Mouse (Mus musculus) liver, adult (tissue): Measurements from ENCODE around the gene Sdk2.

Experiments
- GATA4 ChIP-seq: IDR thresholded peaks from 2 replicates; pipeline ENCODE4 v1.6.1; 2014; ENCODE audit warnings: mild to moderate bottlenecking, low read length; ENCODE audit not compliant: insufficient replicate concordance

Gene Sdk2

DNA sequence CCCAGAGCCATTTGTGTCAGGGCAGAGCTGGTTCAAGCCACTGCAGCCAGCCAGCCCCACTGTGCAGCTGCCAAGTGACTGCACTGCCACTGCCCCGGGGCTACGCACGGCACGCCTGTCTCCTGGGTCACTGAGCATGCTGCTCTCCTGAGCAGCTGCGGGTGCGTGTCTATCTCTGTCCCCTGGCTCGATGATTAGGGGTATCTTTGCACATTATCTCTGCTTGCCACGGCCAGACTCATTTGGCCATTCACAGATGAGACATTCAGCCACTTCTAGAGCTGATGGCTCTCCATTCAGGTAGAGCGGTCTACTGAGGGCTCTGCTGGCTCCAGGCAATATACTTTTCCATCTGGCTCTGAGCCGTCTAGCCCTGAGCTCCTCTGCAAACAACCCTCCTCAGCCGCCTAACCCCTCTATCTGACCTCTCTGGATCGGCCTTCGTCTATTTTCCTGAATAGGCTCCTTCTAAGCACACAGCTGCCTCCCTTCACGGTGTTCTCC lies 49.9 kb downstream of the Sdk2 start:
- no peak for TF ChIP-seq GATA4

DNA sequence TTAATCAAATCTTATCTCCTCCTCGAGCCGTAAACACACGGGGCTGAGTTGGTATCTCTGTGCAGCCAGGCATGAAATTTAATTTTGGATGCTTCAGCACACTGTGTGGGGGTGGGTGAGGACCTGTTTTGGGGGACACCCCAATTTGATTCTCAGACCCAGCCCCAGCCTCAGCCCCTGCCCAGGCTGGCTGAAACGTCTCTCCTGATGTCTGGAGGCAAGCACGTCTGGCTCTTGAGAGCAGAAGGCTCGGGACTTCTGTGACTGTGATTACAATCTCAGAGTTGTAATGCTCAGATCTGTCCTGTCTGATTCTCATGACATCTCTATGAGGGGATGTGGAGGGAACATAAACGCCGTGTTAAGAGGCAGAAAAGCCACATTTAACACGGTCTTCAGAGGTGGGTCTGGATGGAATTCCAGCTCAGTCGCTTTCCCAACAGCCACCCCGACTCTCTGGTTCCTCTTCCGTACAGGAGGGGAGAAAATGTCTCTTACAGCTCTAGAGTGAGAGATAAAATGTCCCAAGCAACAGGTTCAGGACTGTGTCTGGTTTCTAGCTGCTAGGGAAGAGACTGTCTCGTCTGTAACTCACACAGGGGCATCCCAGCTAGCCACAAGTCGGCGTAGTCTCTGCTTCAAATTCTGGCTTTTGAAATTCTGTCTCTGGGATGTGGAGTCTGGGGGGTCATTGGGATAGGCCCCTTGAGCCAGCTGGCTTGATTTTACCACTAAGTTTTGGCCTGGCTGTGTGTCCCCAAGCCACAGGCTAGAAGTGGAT lies 50.5 kb downstream of the Sdk2 start:
- no peak for TF ChIP-seq GATA4

DNA sequence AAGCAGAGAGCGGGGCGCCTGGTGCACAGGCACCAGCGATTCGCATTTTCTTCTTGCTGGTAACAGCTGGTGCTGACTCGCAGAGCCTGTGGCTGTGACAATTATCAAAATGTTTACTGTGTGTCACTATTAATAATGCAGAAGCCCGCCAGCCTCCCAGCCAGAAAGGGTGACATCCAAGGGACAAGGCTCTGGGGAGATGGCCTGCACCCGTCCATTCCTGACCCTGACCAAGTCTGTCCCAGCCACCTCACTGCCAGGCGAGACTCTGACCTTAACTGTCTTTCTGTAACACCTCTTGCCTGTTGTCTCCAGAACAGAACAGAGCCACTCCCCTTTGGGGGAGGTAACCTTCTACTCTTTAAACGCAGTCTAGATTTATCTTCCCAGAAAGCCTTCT lies 55.3 kb downstream of the Sdk2 start:
- no peak for TF ChIP-seq GATA4

DNA sequence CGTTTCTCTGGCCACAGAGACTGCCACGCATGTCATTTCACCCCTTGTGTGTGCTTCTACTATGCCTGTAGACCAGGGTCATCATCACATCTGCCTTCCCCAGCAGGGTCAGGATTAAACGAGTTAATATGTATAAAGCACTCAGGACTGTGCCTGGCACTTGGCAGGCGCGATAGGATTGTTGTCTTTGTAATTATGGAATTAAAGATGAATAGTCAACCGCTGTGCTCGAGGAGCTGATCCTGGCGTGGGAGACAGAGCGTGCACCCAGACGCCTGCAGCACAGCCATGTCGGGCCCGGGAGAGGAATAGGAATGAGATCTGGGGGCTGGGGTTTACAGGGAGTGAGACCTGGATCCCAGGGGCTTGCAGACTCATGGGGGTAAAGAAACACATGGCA lies 61.0 kb downstream of the Sdk2 start:
- no peak for TF ChIP-seq GATA4

DNA sequence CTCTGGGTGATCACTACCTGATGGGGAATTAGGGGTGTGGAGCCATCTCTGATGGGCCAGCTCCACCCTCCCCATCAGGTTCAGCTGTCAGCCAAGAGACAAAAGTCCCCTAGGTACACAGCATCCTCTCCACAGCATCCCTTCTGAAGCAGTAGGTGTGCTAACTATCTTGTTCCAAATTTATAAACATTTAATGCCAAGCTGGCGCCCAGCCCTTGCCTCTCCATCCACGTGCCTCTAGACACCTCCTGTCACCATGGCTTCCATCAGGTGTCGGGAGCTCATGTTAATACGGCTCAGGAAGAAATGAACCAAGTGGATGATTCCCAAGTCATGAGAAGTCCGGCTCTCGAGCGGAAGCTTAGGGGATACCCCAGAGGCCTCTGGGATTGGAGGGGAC lies 62.2 kb downstream of the Sdk2 start:
- TF ChIP-seq GATA4, result no peak

DNA sequence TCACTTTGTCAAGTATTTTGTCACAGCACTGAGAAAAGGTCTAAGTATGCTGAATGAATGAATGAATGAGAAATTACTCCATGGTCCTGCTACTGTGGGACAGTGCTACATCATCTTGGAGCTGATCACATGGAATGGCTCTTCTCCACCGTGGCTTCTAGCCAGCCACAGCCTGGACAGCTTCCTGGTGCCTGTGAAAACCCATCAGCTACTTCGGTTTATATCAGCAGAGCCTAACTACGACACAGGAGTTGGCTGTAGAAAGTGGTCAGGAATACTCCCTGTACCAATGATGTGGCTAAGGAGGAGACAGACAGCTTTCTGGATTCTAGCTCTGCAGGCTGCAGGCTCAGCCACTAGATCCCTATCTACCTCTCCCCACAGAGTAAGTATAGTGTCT lies 63.7 kb downstream of the Sdk2 start:
- no peak for TF ChIP-seq GATA4

DNA sequence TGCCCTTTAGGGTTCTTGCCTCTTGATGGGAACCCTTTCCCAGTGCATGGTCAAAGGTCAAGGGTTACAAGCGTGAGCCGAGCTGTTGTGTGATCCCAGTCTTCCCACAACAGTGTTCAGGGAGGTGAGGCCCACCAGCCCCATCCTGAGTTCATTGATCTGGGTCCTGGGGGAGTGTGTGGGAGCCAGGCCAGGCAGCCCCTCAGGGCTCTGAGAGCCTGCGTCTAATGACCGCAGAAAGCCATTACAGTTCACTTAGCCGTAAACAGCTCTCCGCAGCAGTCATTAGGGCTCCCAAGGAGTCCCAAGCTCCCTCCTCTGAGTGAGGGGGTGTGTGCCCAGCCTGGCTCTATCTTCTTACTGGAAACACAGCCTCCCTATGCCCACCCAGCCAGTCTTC lies 66.8 kb downstream of the Sdk2 start:
- no peak for TF ChIP-seq GATA4

DNA sequence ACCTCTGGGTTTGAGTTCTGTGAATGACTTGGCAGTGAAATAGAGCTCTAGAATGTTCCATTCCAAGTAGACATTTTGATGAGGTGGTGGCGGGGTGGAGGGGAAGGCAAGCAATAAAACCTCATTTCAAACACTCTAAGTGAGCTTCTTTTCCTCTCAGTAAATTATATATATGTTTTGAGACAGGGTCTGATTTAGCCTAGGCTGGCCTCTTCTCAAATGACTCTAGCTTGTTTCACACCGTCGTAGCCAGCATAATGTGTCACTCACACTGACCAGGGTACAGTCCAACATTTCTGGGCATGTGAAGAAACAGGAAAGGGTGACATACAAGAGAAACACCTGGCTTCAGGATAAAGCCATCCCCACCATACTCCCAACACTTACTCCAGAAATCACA lies 68.1 kb downstream of the Sdk2 start:
- TF ChIP-seq GATA4, result no peak

DNA sequence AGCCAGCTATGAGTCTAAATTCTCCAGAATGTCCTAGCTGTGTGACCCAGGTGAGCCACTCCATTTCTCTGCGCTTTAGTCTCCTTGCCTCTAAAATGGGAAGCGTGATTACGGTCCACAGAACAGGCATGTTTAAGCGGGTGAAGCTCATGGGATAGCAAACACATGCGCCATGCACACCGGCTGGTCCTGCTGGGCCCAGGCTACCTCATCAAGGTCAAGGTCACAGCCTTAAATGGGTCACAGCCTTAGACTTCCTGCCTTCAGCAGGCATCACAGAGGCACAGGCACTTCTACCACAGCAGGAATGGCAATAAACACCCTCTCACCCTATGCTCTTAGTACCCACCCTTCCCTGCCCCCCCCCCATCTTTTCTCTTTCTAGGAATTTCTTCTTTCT lies 72.9 kb downstream of the Sdk2 start:
- TF ChIP-seq GATA4, result no peak

DNA sequence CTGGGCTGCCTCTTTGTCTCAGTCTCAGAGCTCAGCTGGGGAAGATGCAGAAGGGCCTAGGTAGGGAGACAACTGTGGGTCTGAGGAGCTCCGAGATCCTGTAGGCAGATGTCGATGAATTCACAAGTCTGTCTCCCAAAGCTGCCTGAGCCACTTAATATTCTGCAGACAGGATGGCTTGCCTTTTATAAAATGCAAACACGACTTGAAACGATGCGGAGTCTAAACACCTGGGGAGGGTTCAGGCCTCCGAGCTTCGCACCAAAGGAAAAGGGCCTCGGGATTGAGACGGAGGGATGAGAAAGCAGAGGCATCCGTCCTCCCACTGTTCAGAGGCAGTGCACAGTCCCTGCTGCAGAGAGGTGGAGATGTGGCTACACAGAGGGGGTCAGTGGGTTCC lies 74.0 kb downstream of the Sdk2 start:
- TF ChIP-seq GATA4, result no peak

DNA sequence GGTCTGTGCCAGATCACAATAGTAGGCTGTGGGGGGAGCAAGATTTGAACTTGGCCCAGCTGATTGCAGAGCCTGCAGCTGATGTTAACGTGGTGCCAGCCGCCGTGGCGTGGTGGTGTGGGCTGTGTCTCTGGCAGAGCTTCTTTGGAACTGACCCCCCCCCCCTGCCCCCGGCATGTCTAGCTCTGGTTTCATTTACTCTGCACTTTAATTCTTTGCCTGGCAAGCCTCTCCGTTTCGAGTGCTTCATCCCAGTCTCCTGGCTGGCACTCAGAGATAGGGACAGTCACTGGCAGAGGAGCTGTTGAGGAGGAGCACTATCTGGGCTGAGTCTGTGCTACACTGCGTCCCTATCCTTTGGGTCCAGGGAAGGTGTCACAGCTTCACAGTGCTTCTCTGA lies 75.0 kb downstream of the Sdk2 start:
- no peak for TF ChIP-seq GATA4

DNA sequence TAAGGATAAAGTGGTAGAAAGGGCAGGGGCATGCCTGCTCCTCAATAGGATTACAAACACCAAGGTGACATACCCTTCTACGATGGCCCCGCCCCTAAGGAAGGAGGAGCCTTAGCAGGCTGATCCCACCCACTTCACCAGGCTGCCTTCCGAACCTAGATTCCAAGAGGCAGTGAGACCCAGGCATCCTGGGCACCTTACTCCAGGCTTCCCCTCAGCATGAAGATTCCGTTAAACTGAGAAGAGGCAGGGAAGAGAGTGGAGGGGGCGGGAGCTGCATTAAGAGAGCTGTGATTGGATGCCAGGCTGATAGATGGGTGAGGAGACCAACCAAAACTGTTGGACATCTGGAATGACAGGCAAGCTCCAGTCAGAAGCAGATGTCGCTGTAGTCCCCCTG lies 76.4 kb downstream of the Sdk2 start:
- no peak for TF ChIP-seq GATA4

DNA sequence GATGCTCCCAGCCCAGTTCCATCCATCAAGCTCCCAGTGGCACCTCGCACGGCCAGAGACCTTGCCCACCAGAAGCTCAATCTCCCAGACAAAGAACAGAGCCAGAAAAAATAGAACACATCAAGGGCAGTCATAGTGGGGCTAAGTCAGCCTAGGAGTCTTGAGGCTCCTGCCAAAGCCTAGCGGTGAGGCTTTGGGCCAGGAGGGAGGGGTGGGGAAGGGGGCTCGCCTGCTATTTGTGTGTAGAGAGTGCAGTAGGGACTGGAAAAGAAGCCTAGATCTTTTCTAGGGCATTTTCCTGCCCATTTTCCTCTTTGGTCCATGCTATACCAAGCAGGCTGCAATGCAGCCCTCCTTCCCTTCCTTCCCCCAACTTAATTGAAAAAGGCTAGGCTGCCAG lies 76.8 kb downstream of the Sdk2 start:
- no peak for TF ChIP-seq GATA4

DNA sequence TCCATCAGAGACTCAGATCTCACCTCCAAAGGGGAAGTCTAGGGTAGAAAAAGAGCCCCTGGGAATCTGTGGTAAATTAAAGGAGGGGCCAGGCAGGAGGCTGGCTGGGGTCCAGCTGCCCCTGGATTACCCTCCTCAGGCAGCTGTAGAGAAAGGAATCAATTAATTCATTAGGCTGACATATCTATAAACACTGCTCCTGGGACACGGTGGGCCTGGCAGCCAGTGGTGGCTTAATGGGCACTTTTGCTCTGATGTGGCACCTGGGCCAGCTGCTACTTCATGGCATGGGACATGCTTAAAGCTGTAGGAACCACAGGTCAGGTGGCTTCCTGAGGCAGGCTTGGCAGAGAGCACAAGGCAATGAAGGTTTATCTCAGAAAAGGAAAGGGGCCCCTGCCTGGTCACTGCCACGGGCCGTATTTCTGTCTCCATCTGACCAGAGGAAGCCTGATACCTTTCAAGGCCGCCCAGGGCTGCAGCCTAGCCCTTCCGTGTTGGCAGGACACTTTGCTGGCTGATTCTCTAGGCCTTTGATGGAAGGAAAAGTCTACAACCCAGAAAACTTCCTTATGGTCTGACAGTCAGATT lies 80.9 kb downstream of the Sdk2 start:
- no peak for TF ChIP-seq GATA4

DNA sequence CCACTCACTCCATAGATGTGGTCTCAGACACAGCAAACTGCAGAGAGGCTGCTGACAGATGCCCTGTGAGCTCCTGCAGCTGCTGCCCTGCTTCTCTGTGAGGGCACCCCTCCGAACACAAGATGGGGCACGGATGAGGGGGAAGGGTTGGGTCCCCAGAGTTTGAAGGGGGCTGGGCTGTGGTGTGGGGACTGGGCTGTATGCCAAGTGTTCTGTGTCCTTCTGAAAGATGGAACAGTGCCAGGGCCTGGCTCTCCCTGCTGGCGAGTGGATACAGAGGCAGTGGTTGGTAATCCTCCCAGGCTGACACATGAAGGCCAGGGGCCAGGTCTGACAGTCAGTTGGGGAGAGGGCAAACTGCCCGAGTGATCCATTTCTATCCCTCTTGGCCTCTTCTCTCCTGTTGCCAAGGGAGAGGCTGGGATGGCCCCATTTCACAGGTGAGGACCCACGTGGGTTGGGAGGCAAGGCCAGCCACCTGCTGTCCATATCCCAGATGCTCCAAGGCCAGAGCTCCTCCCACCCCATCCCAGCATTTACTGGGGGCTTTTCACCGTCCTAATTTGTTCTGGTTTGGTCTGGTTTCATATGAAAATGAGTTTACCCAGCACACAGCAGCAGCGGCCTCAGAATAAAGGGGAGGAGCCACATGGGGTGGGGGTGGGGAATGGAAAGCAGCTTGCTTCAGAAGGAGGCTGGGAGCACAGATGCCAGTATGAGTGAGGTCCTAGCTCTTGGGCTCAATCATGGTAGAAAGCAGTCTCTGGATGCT lies 84.9 kb downstream of the Sdk2 start:
- no peak for TF ChIP-seq GATA4

DNA sequence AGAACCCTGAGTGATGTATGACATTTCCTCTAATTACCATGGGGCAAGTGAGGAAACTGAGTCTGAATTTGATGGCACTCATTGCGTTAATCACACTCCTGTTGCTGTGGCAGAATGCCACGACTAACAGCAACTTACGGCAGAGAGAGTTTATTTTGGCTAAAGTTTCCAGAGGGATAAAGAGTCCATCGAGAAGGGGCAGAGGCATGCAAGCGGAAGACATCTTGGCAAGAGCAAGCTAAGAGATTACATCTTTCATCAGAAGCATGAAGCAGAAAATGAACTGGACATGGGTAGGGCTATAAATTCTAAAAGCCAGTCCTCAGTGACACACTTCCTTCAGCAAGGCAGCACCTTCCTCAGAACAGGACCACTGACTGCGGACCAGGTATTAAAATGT lies 85.8 kb downstream of the Sdk2 start:
- TF ChIP-seq GATA4, result no peak
